Mouse (Mus musculus) adrenal gland, postnatal 4 days (tissue): ENCODE measurements around the gene Setd7. TPM values are rescaled to one million over a fixed set of nuclear protein-coding genes. Genes with fewer than 3 reads are reported as not detected.
"Not testable (repeated sequence)": the region's sequence is repeated elsewhere in the genome, so short reads cannot be mapped to it uniquely, and the experiment has no call there.

Experiments used
- DNase-seq, 2 experiments: peaks; one replicate each; pipeline ENCODE4 v3.0.0; 2021 to 2022; ENCODE audit warnings: low spot score in 2 of 2, mixed read lengths in 2 of 2
- long read RNA-seq, 2 experiments: library from polyadenylated mRNA; stranded (forward); transcript quantifications; one replicate each; pipeline ENCODE4 v2.0.0; 2021
- total RNA-seq, 2 experiments: library from RNA; stranded (reverse); gene quantifications; 2 replicates each; pipeline ENCODE4 v1.2.3; 2021

The Setd7 gene
- 10 to 100 TPM; 28.6 to 30.7 TPM for total RNA-seq
- long read RNA-seq, experiment 1, partial matches to known transcripts: 0 of 14 reads
- long read RNA-seq, experiment 1, other reads (novel, unspliced or antisense): 14 of 14 reads
- long read RNA-seq, experiment 2, partial matches to known transcripts: 0 of 17 reads
- long read RNA-seq, experiment 2, other reads (novel, unspliced or antisense): 17 of 17 reads

DNA sequence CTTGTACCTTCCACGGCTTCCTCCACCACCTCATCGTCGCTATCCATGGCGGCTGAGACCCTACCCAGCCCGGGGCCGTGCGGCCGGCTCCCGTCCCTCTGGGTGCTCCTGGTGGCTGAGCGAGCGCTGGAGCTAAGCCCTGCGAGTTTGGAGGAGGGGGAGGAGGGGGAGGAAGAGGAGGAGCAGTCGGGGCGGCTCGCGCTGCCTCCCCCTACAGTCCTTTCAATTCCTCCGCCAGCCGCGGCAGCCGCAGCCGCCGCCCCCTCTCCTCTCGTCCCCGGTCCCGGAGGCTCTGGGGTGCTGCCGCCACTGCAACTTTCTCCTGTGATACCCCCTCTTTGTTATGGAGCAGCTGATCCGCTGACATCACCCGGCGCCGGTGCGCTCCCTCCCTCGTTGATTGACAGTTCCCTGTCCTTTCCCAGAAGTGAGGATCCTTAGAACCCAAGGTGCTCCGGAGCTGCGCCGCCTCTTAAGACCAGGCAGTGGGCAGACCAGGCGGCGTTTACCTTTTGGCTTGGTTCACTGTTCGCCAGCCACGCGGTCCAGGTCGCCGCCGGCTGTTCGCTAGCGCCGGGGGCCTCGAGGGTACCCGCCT is at the start of gene Setd7:
Gene Setd7 (minus strand): TSS at position 369 of the 598 bp plus-strand sequence.
- peak; percentile 28 to 47 for DNase-seq

DNA sequence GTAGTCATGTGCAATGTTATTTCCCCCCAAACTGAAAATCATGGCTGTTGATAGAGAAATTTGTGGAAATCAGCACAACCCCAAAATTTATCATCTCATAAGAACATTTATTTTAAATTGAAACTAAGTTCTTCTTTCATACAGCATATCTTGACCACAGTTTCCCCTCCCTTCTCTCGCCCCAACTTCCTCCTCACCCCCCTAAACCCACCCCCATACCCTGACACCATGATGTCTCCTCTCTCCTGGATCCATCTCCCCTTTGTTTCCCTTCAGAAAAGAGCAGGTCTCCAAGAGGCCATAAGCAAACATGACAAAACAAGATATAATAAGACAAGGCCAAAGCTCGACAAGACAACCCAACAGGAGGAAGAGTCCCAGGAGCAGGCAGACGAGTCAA is 43.8 kb upstream of the Setd7 start:
- DNase-seq: no peak

DNA sequence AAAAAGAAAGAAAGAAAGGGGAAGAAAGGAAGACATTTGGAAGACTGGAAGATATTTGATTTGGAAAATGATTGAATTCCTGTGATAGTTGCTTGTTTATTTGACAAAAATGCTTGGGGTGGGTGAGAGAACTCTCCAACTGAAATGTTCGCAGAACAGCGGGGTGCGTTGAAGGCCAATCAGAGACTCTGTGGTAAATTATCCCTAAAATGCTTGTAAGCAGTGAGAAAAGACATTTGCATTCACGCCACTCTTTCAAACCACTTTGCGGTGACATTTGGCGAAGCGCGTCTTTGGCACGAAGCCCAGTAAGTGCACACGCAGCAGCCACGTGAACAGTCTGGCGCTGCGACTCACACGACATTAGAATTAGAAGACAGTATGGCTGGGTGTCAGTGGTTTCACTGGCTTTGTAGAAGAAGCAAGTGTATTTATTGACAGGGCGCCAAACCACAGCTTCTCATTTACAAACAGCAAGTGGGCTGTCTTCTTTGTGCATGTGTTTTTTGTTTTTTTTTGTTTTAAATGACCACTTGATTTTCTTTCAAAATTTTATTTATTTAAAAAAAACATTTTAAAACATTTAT is 43.1 kb upstream of the Setd7 start:
- DNase-seq: no peak

DNA sequence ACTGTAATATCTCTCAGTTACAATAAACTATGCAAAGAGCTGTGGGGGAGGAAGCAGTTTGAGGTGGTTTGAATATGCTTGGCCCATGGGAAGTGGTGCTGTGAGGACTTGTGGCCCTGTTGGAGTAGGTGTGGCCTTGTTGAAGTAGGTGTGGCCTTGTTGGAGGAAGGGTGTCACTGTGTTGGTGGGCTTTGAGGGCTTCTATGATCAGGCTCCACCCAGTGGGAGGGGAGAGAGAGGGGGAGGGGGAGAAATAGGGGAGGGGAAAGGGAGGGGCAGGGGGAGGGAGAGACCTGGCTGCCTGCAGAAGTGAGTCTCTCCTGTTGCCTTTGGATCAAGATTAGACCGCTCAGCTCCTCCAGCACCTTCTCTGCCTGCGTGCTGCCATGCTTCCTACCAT is 40.8 kb upstream of the Setd7 start:
- no peak for DNase-seq

DNA sequence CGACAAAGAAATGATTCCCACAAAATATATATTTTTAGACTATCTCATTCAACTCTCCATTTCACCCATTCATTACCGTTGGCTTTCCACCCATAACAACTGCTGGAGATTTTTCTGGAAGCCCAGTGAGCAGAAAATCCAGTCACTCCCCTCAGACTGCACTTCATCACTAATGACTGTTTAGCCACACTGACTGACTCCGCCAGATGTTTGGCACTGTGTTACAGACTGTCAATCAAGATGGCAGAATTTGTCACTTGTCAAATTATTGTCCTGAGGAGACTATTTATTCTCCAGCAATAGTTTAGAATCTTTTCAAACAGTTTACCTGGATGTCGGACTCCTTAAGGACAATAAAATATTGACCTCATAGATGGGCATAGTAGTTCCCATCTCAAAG is 40.0 kb upstream of the Setd7 start:
- no peak for DNase-seq

DNA sequence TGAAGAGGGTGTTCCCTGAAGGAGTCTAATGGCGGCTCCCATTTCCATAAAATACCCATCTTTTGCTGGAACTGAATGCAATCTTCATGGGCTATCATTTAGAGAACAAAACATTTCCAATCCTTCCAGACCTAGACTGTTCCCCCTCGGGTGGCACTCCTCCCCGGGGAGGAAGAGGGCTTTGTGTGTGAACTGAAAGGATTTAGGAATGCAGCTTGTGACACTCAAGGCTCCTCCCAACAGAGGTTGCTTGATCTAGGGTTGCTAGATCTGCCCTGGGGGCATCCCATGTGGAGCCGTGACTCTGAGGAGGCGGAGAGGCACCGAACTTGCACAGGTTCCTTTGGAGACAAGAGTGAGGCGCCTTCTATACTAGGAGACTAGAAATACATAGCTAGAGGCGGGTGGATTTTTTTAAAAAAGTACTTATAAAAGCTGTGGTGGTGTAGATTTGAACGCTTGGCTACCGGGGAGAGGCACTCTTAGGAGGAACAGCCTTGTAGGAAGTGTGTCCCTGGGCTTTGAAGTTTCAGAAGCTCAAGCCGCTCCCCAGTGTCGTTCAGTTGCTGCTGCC is 38.5 kb upstream of the Setd7 start:
- no peak for DNase-seq

DNA sequence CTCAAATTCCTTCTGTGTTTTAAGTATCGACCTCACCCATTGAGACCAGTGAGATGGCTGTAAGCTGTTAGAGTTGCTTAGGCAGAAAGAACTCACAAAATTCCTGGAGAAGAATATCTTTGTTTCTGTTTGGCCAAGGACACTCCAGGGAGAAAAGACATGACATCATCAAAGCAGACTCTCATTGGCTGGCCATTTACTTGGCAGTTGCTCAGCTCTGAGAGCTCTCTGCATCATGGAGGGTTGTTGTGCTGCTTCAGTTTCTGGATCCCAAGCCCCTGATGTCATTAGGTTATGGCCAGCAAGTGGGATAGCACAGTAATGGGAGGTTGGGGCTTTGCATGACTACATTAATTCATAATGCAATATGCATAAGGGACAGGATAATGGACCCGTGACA is 35.9 kb upstream of the Setd7 start:
- DNase-seq: no peak

DNA sequence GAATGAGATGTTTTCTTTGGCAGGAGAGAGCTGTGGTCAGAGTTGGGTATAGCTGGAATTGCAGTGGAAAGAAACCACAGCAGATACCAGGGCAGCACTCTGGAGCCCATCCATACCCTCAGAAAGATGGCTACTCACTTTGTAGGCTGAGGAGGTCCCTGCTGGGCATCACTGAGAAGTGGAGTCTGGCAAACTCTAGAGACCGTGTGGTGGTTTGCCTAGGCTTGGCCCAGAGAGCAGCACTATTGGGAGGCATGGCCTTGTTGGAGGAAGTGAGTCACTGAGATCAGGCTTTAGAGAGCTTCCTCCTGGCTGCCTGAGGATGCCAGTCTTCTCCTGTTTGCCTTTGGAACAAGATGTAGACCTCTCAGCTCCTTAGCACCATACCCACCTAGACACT is 32.8 kb upstream of the Setd7 start:
- DNase-seq: no peak

DNA sequence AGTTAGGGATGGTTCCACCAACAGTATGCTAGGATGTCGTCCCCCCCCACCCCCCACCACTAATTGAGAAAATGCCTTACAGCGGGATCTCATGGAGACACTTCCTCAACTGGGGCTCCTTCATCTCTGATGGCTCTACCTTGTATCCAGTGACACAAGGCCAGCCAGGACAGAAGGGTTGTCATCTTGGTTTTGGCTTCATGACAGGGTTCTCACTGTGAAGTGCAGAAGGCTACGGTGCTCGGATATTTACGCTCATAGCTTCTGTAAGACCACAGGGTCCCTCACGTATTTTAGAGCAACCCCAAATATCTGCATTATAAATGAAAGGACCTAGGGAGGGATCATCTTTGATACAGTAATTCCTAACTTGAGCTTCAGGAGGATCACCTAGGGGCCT is 30.9 kb upstream of the Setd7 start:
- DNase-seq: no peak

DNA sequence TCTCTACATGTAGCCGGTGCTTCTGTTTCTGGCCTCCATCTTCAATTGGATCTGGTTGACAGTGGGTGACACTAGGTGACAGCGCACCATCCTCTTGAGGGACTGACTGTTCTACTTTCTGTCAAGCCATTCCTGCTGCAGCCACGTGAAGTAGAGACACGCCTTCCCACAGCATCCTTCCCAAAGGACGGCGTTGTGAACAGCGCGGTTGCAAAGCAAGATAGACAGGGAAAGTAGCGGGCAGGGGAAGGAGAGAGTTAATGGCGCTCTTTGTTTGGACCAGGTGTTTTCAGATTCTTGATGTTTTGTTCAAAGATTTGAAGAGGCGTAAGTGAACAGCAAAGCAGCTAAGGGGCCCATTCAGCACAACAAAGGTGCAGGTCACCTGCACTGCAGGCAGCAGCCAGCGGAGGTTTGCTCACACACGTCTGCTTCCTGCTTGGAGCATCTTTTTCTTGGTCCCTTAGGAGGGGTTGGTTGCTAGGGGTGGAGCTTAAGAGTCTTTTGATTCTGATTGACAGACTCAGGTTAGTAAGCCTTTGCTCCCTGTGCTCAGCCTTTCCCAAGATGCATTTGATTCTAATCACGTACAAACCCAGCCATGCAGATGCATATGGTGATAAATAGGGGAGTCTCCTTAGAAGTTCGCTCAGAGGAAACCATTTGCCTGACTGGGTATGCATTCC is 29.7 kb upstream of the Setd7 start:
- no peak for DNase-seq

DNA sequence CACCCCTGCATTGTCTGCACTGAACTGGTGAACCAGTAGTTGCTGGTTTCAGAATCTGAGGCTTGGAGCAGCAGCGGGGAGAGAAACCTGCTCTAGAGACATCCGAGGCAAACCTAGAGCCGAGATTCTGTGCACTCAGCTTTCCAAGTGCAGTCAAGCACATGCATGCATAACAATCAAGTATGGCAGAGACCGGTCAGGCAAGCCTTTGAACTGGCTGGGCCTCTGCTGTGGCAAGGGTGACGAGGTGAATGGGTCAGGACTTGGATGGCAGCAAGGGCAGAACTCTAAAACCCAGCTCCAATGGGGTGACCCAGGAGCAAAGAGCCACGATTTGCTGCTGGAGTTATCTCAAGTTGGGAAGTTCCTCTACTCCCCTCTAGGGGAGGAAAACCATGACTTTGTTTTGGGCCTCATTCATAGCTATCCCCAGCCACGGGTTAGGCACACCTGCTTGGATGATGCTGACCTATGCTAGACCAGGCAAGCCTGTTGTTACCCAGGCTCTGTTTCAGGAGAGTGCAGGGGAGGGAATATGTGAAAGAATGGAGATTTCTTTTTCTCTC is 27.1 kb upstream of the Setd7 start:
- no peak for DNase-seq

DNA sequence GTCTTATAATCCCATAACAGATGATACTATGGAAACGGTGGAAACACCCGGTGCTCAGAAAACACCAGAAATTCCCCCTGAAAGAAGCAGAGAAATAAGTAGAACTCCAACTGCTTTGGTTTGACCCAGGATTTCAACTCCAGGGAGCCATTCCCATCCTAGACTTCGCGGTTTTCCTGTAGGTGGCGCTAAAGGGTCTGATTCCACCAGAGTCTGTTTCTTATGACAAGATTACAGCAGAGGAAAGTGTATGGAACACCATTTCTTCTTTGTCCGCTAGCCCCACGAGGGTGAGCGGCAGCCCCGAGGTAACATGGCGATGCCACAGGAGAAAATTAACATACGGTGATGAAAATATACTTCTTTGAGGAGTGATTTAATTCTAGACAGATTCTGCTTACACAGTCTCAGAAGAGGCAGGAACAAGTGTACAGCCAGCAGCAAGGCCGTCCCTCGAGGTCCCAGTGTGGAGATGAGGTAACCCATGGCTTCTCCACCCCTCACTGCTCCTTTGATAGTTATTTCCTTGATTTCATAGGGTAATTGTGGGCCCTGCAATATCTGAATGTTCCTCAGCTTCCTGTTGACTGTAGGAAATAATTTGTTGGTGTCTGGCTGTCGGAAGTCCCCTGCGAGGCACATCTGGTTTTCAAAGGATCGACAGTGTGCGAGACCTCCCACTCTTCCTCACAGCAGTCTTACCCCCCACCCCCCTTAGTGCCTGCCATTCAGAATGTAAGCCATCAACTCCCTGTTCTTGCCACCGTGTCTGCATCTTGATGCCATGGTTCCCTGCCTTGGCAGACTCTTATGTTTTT is 23.1 kb upstream of the Setd7 start:
- DNase-seq: peak; percentile 35 to 61

DNA sequence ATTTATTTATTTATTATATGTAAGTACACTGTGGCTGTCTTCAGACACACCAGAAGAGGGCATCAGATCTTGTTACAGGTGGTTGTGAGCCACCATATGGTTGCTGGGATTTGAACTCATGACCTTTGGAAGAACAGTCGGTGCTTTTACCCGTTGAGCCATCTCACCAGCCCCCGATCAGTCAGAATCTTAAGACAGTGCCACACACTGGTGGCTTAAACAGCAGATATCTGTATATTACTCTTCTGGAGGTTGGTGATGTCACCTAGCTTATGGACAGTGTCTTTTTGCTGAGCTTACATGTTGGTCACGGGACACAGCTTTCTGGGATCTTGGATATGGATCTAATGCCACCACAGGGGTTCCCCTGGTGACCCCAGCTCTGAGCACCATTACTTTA is 18.6 kb upstream of the Setd7 start:
- DNase-seq: not testable (repeated sequence)

DNA sequence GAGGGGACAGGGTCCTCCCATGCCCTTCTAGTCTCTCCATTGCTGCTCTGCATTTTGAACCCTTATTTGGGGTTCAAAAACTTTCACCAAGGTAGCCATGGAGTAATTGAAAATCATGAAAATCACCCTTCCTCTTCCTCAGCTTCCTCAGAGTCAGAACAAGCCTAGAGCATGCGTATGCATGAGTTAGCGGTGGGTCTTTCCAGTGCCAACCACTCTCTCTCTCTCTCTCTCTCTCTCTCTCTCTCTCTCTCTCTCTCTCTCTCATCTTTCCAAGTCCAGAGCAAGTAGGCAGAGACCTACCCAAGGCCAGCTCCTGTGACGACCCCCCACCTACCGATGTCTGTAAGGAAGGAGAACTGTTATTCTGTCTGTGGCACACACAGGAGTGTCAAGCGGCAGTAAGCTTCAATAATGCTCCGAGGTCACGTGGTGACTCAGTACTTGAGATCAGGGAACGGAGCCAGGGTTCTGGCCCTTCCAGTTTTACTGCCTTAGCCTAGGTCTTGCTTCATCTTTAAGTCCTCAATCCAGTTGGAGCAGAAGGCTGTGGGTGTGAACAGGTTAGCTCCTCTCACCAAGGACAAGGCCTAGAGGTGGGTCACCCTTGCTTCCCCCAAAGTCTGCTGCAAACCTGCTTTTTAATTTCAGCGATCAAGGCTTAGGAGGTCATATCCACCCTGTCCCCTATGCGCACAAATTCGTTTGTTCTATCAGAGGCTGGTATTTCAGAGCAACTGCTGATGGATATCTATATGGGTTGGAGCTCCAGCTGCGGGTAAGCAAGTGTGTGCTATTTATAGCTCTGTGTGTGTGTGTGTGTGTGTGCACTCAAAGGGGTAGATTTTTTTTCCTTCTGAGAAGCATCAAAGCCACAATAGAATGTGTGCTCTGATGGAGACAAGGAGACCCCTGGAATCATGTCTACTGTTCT is 17.4 kb upstream of the Setd7 start:
- no peak for DNase-seq

DNA sequence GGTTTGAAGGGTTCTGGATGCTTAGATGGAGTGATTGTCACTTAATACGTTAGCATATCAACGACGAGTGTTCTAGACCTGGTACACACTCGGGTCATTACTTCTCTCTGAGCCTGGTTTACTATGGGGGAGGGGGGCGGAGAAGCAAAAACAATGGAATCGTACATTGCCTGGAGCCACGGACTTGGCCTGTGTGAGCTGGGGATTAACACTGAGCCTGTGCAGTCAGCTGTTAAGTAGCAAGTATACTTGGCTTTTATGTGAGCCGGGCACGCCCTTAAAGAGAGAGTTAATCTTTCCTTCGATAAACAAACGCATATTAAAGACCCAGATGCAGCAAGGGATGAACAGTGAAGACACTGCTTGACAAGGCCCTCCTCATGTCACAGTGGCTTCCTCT is 16.7 kb upstream of the Setd7 start:
- no peak for DNase-seq

DNA sequence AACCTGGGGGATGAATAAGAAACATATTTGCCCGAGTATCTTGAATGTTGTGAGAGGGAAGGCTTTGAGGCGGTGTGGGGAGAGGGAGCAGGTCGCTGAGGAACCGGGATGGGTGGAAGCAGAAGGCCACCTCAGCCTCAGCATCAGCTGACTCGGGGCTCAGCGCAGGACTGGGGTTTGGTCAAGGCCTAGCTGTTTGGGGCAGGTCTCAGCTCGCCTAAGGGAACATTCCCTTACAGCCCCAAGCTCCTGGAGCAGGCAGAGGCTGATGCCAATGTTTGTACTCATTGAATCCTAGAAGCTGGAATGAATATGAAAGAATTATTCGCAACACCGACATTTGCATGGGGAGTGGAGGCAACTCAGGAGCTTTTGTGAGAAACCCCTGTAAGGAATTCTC is 13.2 kb upstream of the Setd7 start:
- no peak for DNase-seq

DNA sequence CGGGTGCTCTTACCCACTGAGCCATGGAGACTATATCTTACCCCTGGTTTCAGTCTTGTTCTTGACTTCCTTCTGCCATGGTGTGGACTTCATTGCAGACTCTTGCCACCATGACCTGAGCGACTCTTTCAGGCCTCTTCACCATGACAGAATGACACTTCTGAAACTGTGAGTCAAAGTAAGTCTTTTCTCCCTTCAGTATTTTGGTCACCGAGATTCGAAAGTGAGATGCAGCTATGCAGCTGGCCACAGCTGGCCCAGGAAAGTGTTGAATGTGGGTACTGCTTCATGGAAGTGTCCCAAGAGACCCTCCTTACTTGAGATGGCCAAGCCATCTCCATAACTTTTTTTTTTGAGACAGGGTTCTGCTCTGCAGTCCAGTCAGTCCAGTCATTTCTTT is 9.5 kb upstream of the Setd7 start:
- no peak for DNase-seq

DNA sequence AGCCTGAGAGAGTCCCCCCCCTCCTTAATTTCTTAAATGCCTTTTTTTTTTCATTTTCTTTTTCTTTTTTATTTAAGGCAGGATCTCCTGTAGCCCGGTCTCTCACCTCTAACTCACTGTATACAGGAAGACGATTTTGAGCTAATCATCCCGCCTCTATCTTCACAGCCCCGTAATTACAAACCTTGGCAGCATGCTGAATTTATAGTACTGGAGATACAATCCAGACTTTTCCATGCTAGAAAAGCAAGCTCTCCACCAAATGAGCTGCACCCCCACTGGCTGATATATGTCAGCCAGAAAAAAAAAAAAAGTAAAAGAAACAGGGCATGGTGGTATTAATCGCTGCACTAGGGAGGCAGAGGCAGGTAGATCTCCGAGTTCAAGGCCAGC is 1.3 kb upstream of the Setd7 start:
- no peak for DNase-seq

DNA sequence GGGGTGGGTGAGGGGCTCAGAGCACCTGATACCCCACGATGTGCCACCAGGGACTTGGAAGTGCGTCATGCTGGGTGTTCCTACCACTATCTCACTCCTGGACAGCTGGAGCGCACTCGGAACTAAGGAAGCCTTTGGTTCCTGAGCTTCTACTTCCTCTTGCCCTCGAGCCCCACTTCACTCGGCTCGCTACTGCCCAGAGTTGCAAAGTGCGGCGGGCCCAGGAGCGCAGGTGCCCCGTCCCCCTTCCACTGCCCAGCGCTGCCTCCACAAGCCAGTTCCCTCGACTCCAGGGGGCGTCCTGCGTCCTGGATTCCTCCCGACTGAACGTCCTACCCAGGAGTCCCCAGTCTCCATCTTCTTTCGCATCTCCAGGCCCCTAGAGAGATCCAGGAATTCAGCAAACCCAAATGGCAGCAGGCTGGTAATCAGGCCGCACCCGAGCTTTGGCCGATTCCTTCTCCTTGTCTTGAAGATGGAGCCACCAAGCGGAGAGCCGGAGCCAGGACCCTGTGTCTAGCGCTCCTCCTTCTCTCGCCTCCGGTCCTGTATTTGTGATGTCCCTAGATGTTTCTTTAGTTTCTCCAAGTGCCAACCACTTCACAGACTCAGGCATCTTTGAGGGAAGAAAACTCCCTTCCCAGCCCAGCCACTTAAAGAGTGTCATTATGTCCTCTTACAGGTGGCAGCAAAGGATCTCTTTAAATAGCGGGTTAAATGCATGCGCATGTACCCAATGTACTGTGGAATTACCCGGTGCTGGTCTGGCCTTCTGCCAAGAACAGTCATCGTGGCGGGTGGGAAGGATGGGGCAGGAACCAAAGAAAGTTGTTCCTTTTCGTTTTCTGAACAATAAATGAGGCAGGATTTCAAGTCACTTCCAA is 672 bp upstream of the Setd7 start:
- DNase-seq: peak in 1 of 2 experiments; percentile 13
